Mouse (Mus musculus) forebrain, embryonic 11.5 days (tissue): Measurements from ENCODE around the gene Rab14. TPM values are rescaled to one million over a fixed set of nuclear protein-coding genes. Genes with fewer than 3 reads are reported as not detected.

ENCODE experiments used
- ATAC-seq: fragments of 200-750 bp; cut with Nextera tagmentation; replicated peaks from 2 replicates; pipeline ENCODE4 v1.8.0; 2017; ENCODE audit warnings: moderate TSS enrichment; ENCODE audit not compliant: low FRiP score
- DNase-seq: peaks from one replicate; pipeline ENCODE4 v3.0.0-alpha.2; 2017; ENCODE audit warnings: low spot score
- H3K27ac ChIP-seq: fragments of 300-500 bp; sonication (generic); 2 replicates; pipeline ENCODE4 v1.5.1; 2014; ENCODE audit warnings: low read depth, low read length
- H3K27me3 ChIP-seq: fragments of 300-500 bp; sonication (generic); 2 replicates; pipeline ENCODE4 v1.6.1; 2014; ENCODE audit warnings: mild to moderate bottlenecking, low read length, mixed read lengths; ENCODE audit not compliant: control insufficient read depth, insufficient read depth
- H3K36me3 ChIP-seq: fragments of 300-500 bp; sonication (generic); 2 replicates; pipeline ENCODE4 v1.6.1; 2014; ENCODE audit warnings: mild to moderate bottlenecking, low read length, moderate library complexity, mixed read lengths; ENCODE audit not compliant: control insufficient read depth, insufficient read depth
- H3K4me1 ChIP-seq: fragments of 300-500 bp; sonication (generic); replicated peaks from 2 replicates; pipeline ENCODE4 v1.6.1; 2014; ENCODE audit warnings: low read length, mixed read lengths; ENCODE audit not compliant: control insufficient read depth, insufficient read depth
- H3K4me2 ChIP-seq: fragments of 300-500 bp; sonication (generic); 2 replicates; pipeline ENCODE4 v1.6.1; 2014; ENCODE audit warnings: low read depth, mild to moderate bottlenecking, low read length, moderate library complexity, mixed read lengths; ENCODE audit not compliant: severe bottlenecking
- H3K4me3 ChIP-seq: fragments of 300-500 bp; sonication (generic); 2 replicates; pipeline ENCODE4 v1.5.1; 2014; ENCODE audit warnings: low read depth, low read length
- H3K9ac ChIP-seq: fragments of 300-500 bp; sonication (generic); 2 replicates; pipeline ENCODE4 v1.6.1; 2014; ENCODE audit warnings: low read length
- H3K9me3 ChIP-seq: fragments of 300-500 bp; sonication (generic); 2 replicates; pipeline ENCODE4 v1.6.1; 2016; ENCODE audit warnings: low read length, mixed read lengths; ENCODE audit not compliant: control insufficient read depth
- WGBS: fragments of 180-500 bp; shearing (Covaris S2); extraction: QIAGEN DNeasy Blood & Tissue Kit; methylation state at CpG from one replicate; pipeline ENCODE4 v1.1.7; 2014; 5-methylcytosine and 5-hydroxymethylcytosine counted together
- polyA plus RNA-seq: library from polyadenylated mRNA; unstranded; fragments of >200 nt; fragmentation: Nextera tagmentation; extraction: Ambion mirVana; gene quantifications from 2 replicates; pipeline ENCODE4 v1.2.1, GENCODE M21; 2014

The Rab14 gene
- polyA plus RNA-seq, 1 experiment from 2014 or later = 271 TPM

DNA sequence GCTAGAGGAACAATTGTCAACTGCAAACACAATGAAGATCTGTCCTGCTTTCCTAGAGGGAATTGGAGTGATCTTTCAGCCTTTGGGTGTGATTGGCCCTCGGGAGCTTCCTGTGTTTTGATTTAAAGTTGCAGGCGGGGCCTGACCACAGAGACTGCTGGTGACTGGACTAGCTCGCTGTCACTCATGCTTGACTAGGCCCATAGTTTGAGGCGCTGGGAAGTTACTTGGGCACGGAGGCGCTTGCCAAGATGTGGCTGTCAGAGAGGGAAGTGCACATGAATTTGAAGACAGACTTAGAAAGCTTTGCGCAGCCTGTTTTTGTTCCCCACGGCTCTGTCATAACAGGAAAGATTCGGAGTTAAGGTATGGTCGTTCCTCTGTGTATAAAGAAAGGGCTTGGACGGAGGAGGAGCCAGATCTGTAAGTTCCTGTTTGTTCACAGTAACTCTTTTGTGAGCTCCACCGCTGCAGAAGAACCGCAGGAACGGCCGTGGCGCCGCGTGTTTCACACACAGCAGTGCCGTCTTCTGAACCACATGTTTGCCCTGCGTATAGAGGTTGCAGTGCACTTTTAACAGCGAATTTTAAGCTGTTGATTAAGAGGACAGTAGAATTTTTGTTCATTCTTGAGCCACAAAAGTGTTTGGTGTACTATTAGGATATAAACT, 68.8 kb downstream of the Rab14 start:
- ATAC-seq (peak; percentile 99), DNase-seq (peak; percentile 93)
- WGBS = under 1% methylated on average over 21 of the region's 21 CpGs
- H3K27ac ChIP-seq = peak overlapping the region; percentile 66
- H3K4me3 ChIP-seq = peak overlapping the region; percentile 45
- H3K9ac ChIP-seq = peak overlapping the region; percentile 70
- H3K36me3 ChIP-seq = no peaks in the 10 kb centered on the region; the same call in 1 of the 2 replicates
- no peaks in the 10 kb centered on the region for H3K27me3 ChIP-seq
- H3K9me3 ChIP-seq = no peaks in the 10 kb centered on the region
- peaks cover 6% of the 10 kb centered on the region for H3K4me1 ChIP-seq
- peak overlapping the region; percentile 70 for H3K4me2 ChIP-seq

DNA sequence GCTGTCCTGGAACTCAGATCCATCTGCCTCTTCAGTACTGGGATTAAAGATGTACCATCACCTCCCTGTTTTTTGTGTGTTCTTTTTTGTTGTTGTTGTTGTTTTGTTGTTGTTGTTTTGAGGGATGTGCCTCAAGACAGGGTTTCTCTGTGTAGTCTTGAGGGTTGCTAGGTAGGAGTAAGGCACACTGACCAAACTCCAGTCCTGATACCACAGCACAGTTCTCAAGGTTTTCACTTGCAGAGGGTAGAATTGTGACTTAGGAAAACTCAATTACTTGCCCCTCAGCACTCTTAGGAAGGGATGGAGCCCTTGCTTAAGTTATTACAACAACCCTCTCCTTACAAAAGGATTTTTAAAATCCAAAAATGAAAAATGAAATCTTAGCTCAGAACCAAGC, 69.4 kb downstream of the Rab14 start:
- H3K4me1 ChIP-seq = peaks cover 6% of the 10 kb centered on the region
- H3K27ac ChIP-seq = no peak overlapping the region; the same call in 1 of the 2 replicates
- H3K27me3 ChIP-seq = no peaks in the 10 kb centered on the region
- H3K4me2 ChIP-seq = no peak overlapping the region
- no peak overlapping the region for H3K4me3 ChIP-seq
- peak overlapping the region; percentile 37; the same call in 1 of the 2 replicates for H3K9ac ChIP-seq
- no peaks in the 10 kb centered on the region for H3K9me3 ChIP-seq
- H3K36me3 ChIP-seq = no peaks in the 10 kb centered on the region; the same call in 1 of the 2 replicates
- no peak for DNase-seq
- ATAC-seq = 0 out of 2 replicates have a peak, but pooled peaks have one; percentile 21

Other genes with a start within 250 kb of the Rab14 start
- 0.33 and 0.37 TPM in 2 replicates for gene Traf1, start 239.3 kb downstream of the Rab14 start, polyA plus RNA-seq
- 0.76 and 1.6 TPM in 2 replicates for gene Hc, start 139.7 kb downstream of the Rab14 start, polyA plus RNA-seq
- gene AI182371, start 99.6 kb downstream of the Rab14 start, polyA plus RNA-seq = 0.17 TPM in 1 of 2 replicates, not detected in the other
- 36.9 and 42.0 TPM in 2 replicates for gene Cntrl, start 91.6 kb downstream of the Rab14 start, polyA plus RNA-seq
- 28.0 and 33.4 TPM in 2 replicates for gene Gsn, start 55.3 kb upstream of the Rab14 start, polyA plus RNA-seq
- gene Stom, start 135.9 kb upstream of the Rab14 start, polyA plus RNA-seq = 10.6 and 13.0 TPM in 2 replicates
- not detected in 2 replicates for gene 4930568D16Rik, start 166.6 kb upstream of the Rab14 start, polyA plus RNA-seq
- gene 4930402F06Rik, start 196.1 kb upstream of the Rab14 start, polyA plus RNA-seq = not detected in 2 replicates